Mouse (Mus musculus) small intestine, adult 2 months (tissue): ENCODE measurements around the gene Meis2. TPM values are rescaled to one million over a fixed set of nuclear protein-coding genes. Genes with fewer than 3 reads are reported as not detected.

Experiments
- H3K27ac ChIP-seq: fragments of 200-500 bp; 2 replicates; pipeline ENCODE4 v1.5.1; 2012; ENCODE audit warnings: low read depth, low read length, control low read depth, inconsistent platforms; ENCODE audit not compliant: insufficient read depth
- H3K27me3 ChIP-seq: fragments of 200-500 bp; 2 replicates; pipeline ENCODE4 v1.6.1; 2012; ENCODE audit warnings: mild to moderate bottlenecking, moderate library complexity, low read length, inconsistent platforms; ENCODE audit not compliant: control insufficient read depth, insufficient read depth
- H3K36me3 ChIP-seq: fragments of 200-500 bp; 2 replicates; pipeline ENCODE4 v1.6.1; 2012; ENCODE audit warnings: mild to moderate bottlenecking, low read length, control low read depth, inconsistent platforms; ENCODE audit not compliant: control insufficient read depth, insufficient read depth
- H3K4me1 ChIP-seq: fragments of 200-500 bp; 2 replicates; pipeline ENCODE4 v1.6.1; 2012; ENCODE audit warnings: low read length, inconsistent platforms, mixed read lengths; ENCODE audit not compliant: control insufficient read depth, insufficient read depth, insufficient read length
- H3K4me3 ChIP-seq: fragments of 200-500 bp; 2 replicates; pipeline ENCODE4 v1.5.1; 2012; ENCODE audit warnings: low read depth, mild to moderate bottlenecking, control low read depth, inconsistent platforms, low read length, moderate library complexity
- CTCF ChIP-seq: fragments of 200-500 bp; IDR thresholded peaks from 2 replicates; pipeline ENCODE4 v1.5.1; 2012; ENCODE audit warnings: low read depth, mild to moderate bottlenecking, control low read depth, inconsistent platforms, low read length, moderate library complexity, mixed read lengths; ENCODE audit not compliant: insufficient replicate concordance, insufficient read length; ENCODE audit errors: extremely low read depth
- POLR2A ChIP-seq: fragments of 200-500 bp; IDR thresholded peaks from 2 replicates; pipeline ENCODE4 v1.6.1; 2012; ENCODE audit warnings: low read depth, mild to moderate bottlenecking, control low read depth, inconsistent platforms, low read length, moderate library complexity
- WGBS: fragments of 180-500 bp; shearing (Covaris S2); methylation state at CpG from one replicate; pipeline ENCODE4 v1.1.7; 2018; 5-methylcytosine and 5-hydroxymethylcytosine counted together
- polyA plus RNA-seq: library from polyadenylated mRNA; depleted of rRNA; stranded (reverse); fragments of >200 nt; gene quantifications from 2 replicates; pipeline ENCODE4 v1.2.3, GENCODE M21; 2012

Gene Meis2
- polyA plus RNA-seq, 1 experiment: 3.9 TPM

GRCm38 (mm10) chr2:115817959-115818358 is 247.7 kb downstream of the Meis2 start:
- H3K27ac ChIP-seq: no peak overlapping the region
- H3K27me3 ChIP-seq: no peaks in the 10 kb centered on the region
- no peak overlapping the region for H3K4me3 ChIP-seq
- WGBS: 69% methylated on average over 6 of the region's 6 CpGs
- TF ChIP-seq POLR2A: no peak
- TF ChIP-seq CTCF: no peak
- no peaks in the 10 kb centered on the region for H3K36me3 ChIP-seq
- H3K4me1 ChIP-seq: no peaks in the 10 kb centered on the region

- Histone ChIP-seq H3K4me1 (no peaks in the 10 kb centered on the region), H3K27ac (no peak overlapping the region), H3K36me3 (no peaks in the 10 kb centered on the region), H3K4me3 (no peak overlapping the region), H3K27me3 (no peaks in the 10 kb centered on the region)
- 44% methylated on average over 6 of the region's 6 CpGs for WGBS
- TF ChIP-seq CTCF: no peak
- no peak for TF ChIP-seq POLR2A
Measured at GRCm38 (mm10) chr2:115813721-115814120, 251.9 kb downstream of the Meis2 start.

- H3K36me3 ChIP-seq: no peaks in the 10 kb centered on the region
- no peak overlapping the region for H3K27ac ChIP-seq
- WGBS: 30% methylated on average over 11 of the region's 11 CpGs
- H3K27me3 ChIP-seq: no peaks in the 10 kb centered on the region
- no peaks in the 10 kb centered on the region for H3K4me1 ChIP-seq
- TF ChIP-seq POLR2A (no peak), CTCF (no peak)
- no peak overlapping the region for H3K4me3 ChIP-seq
Measured at GRCm38 (mm10) chr2:115813316-115813715, 252.3 kb downstream of the Meis2 start.
